Mouse (Mus musculus): ENCODE data around the gene Gm5485.

Gm5485 gene

DNA sequence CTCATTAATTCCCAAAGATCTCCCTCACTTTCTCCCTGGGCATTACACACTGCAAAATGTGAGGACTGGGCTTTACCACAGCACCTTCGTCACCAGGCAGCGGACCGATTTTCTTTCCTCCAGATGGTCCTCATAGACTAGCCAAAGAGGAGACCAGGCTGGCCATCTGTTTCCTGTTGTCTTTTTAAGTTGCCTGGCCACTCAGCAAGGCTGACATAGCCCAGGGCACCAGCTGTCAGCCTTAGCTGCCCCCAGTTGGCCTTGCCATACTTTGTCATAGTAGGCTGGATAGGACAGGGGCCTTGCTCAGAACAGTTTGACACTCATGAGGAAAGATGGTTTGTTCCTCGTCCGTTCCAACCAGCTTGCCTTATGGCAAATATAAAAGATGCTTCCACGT, 39.8 kb downstream of the Gm5485 start:
- no peak for DNase-seq (ENCODE audit: low read depth)

DNA sequence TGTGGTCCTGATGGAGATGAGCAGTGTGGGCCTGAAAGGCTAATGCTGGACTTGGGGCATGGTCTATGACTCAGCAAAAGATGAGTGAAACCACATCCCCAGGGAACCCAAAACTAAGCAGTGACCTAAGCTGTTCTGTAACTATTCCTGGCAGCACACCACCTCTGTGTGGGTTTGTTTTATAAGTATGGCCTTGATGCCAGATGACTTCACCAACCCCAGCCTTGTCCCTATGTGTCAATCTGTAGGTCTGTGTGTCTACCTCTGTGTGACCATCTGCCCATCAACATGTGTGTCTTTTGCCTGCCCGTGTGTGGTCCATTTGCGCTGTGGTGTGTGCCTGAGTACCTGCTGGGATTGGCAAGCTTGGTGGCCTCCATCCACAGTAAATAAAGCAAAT, 44.1 kb downstream of the Gm5485 start:
- DNase-seq (ENCODE audit: low read depth): no peak

DNA sequence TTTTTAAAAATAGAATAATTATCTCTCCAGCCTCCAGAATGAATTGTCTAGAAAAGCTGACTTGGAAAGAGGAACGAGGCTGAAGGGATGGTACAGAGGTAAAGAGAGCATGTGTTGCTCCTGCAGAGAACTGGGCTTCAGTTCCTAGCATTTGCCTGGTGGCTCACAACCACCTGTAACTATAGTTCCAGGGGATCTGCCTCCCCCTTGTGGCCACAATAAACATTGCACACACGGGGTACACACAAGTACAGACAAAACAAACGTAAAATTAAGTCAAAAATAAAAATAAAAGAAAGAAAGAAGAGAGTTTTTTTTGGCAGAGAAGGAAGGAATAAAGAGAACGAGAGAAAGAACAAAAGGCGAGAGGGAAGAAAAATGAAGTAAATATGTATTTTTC, 45.4 kb downstream of the Gm5485 start:
- DNase-seq (ENCODE audit: low read depth): no peak

DNA sequence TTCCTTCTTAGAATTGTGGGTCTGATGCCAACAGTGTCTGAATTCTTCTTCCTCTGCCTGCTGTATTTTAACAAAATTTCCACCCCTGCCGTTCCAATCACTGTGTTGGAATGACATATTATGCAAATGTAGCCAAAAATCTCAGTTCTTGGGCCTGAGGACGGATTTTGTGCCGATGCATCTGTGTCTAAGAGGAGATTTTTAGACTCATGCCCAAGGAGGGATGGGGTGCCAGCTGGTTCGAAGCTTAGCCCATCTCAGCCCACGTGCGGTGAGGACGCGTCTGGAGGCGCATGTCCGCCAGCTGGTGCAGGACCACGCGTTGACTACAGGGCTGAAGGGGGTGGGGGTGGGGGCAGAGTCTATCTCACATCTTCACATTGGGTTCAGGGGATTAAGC, 51.3 kb downstream of the Gm5485 start:
- no peak for DNase-seq (ENCODE audit: low read depth)

DNA sequence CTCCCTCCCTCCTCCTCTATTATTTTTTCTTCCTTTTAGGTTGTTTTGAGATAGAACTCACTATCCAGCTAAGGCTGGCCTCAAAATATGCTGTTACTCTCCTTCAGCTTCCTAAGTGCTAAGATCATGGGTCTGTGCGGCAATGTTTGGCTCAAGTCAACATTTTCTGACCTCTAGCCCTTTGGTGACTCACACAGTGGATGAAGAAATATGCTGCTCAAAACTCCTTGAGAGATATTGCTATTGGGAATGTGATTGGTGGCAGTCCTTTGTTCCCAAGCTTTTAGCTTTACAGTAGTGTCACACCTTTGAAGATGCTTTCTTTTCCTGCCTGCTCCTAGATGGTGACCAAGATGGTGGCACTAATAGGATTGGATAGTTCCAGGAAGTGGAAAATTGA, 55.8 kb downstream of the Gm5485 start:
- DNase-seq (ENCODE audit: low read depth): no peak

DNA sequence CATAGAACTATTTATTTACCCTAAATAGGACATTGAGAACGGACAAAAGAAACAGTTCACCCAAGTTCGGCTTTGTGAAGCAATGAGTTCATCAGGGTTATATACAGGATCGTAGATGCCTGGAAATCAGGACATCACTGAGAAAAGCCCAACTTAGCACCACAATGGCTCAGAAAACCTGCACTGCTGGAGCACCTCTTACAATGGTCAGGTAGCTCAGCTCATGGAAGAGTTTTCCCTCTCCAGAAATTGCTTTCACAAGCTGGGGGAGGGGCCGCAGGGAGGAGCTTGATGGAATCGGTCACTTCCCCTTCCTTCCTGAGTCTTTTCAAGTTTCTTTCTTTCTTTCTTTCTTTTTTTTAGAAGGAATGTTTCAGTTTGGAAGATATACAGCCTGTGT, 56.5 kb downstream of the Gm5485 start:
- DNase-seq (ENCODE audit: low read depth): no peak

Data from naive thymus-derived CD4-positive, alpha-beta T cell, adult 2 months (primary cell).